Mouse (Mus musculus): ENCODE measurements around the gene Nrxn1. TPM values are rescaled to one million over a fixed set of nuclear protein-coding genes. Genes with fewer than 3 reads are reported as not detected.

Gene Nrxn1
- total and polyA plus RNA-seq, 3 experiments = 2.0 to 2.7 (median 2.1) TPM

- Histone ChIP-seq H3K79me2 (replicated peaks; ENCODE audit: control insufficient read depth, insufficient read depth, low read length) (no peaks in the 10 kb centered on the region), H3K27me3 (ENCODE audit: control insufficient read depth, insufficient read depth, low read length) (no peaks in the 10 kb centered on the region), H3K36me3 (ENCODE audit: control insufficient read depth, insufficient read depth, low read length) (no peaks in the 10 kb centered on the region), H3K4me1 (ENCODE audit: control insufficient read depth, insufficient read depth, low read length) (no peaks in the 10 kb centered on the region), H3K4me3 (no peak overlapping the region), H3K9ac (ENCODE audit: low read depth, low read length) (no peak overlapping the region), H3K27ac (no peak overlapping the region)
- WGBS = 46% methylated on average over 3 of the region's 3 CpGs
- TF ChIP-seq EP300 (IDR thresholded peaks at IDR 0.05; ENCODE audit: insufficient read depth, low read depth, low read length) (no peak), POLR2A (IDR thresholded peaks at IDR 0.05; ENCODE audit: insufficient read depth, low read depth, low read length) (no peak), CTCF (IDR thresholded peaks at IDR 0.05) (no peak)
- intact Hi-C loops (cut with DNase I) = no loop called here
- DNase-seq = no peak
Observed at GRCm38 (mm10) chr17:90094999-90095398, 997.9 kb downstream of the Nrxn1 start.

DNA sequence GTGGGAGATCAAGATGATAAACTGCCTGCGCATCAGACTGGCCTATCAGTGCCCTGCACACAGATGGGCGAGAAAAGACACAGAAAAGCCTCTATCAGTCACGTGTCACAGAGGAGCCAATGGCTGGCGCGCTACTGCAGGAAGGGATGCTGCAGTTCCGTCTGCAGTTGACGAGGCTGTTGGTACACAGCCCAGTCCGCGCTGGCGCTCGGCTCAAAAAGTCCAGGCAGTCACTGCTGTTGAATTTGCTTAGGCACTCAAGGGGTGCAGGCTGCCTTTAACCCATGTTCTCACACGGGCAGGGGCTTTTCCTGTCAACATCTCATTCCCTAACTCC lies 1004.6 kb downstream of the Nrxn1 start:
- intact Hi-C loops (cut with DNase I) = no loop called here

DNA sequence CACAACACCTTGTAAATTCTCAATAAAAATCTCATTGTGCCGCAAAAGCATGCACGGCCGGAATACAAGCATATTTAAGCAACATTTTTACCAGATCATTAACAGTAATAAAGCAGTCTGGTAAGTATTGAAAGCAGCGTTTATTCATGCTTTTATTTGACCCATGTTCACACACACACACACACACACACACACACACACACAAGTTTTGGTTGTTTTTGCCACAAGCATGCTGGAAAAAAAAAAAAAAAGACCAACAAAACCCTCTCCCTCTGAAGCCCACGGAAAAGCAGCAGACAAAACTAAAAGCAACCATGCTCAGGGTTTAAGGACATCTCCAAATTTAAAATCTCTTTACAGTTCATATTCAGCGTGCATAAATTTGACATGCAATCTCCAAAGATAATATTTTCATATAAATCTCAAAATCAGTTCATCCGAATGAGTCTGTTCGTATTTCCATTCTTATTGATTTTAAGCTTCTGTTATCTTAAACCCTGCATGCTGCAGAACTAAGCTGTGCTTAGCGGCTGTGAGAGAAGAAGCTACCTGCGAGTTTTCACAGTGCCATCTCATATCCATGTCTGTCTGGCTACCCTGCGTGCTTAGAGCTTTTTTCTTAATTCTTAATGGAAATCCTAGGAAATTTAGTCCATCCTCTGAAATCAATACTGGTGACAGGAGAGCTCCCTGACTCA lies 1005.1 kb downstream of the Nrxn1 start:
- no peak overlapping the region for H3K27ac ChIP-seq
- H3K27me3 ChIP-seq (ENCODE audit: control insufficient read depth, insufficient read depth, low read length) = no peaks in the 10 kb centered on the region
- 61% methylated on average over 11 of the region's 11 CpGs for WGBS
- intact Hi-C loops (cut with DNase I) = no loop called here
- H3K4me3 ChIP-seq = no peak overlapping the region
- no peak overlapping the region for H3K9ac ChIP-seq (ENCODE audit: low read depth, low read length)
- no peak for DNase-seq
- no peaks in the 10 kb centered on the region for H3K79me2 ChIP-seq (replicated peaks; ENCODE audit: control insufficient read depth, insufficient read depth, low read length)
- no peaks in the 10 kb centered on the region for H3K36me3 ChIP-seq (ENCODE audit: control insufficient read depth, insufficient read depth, low read length)
- TF ChIP-seq CTCF (IDR thresholded peaks at IDR 0.05) = no peak
- no peak for TF ChIP-seq POLR2A (IDR thresholded peaks at IDR 0.05; ENCODE audit: insufficient read depth, low read depth, low read length)
- no peak for TF ChIP-seq EP300 (IDR thresholded peaks at IDR 0.05; ENCODE audit: insufficient read depth, low read depth, low read length)
- H3K4me1 ChIP-seq (ENCODE audit: control insufficient read depth, insufficient read depth, low read length) = no peaks in the 10 kb centered on the region

More for the DNA sequence above, 1004.6 kb downstream of the Nrxn1 start:
- Histone ChIP-seq H3K4me1 (ENCODE audit: control insufficient read depth, insufficient read depth, low read length) (no peaks in the 10 kb centered on the region), H3K79me2 (replicated peaks; ENCODE audit: control insufficient read depth, insufficient read depth, low read length) (no peaks in the 10 kb centered on the region), H3K27ac (no peak overlapping the region), H3K4me3 (no peak overlapping the region), H3K36me3 (ENCODE audit: control insufficient read depth, insufficient read depth, low read length) (no peaks in the 10 kb centered on the region), H3K9ac (ENCODE audit: low read depth, low read length) (no peak overlapping the region), H3K27me3 (ENCODE audit: control insufficient read depth, insufficient read depth, low read length) (no peaks in the 10 kb centered on the region)
- peak; percentile 8 to 18 for DNase-seq
- no peak for TF ChIP-seq CTCF (IDR thresholded peaks at IDR 0.05)
- no peak for TF ChIP-seq EP300 (IDR thresholded peaks at IDR 0.05; ENCODE audit: insufficient read depth, low read depth, low read length)
- no peak for TF ChIP-seq POLR2A (IDR thresholded peaks at IDR 0.05; ENCODE audit: insufficient read depth, low read depth, low read length)
- under 1% methylated on average over 12 of the region's 12 CpGs for WGBS

DNA sequence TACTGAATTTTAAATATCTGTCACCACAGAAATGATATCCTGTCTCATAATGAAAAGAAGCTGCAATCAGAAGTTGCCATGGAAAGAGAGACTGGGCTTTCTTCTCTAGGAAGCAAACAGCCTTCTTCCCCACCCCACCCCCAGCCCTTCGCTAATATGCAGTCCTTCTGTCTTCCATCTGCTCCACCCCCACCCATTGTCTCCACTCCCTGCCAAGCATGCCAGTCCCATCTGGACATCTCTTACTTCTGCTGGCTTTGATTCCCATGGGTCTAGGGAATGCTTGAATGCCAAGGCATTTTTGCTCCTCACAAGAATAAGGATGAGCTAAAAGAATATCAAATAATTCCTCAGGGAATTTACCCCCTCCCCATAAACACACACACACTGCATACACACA lies 1006.0 kb downstream of the Nrxn1 start:
- no peak overlapping the region for H3K27ac ChIP-seq
- 33% methylated on average over 1 of the region's 1 CpGs for WGBS
- no peak overlapping the region for H3K9ac ChIP-seq (ENCODE audit: low read depth, low read length)
- H3K36me3 ChIP-seq (ENCODE audit: control insufficient read depth, insufficient read depth, low read length) = no peaks in the 10 kb centered on the region
- no peak for DNase-seq
- intact Hi-C loops (cut with DNase I) = no loop called here
- TF ChIP-seq POLR2A (IDR thresholded peaks at IDR 0.05; ENCODE audit: insufficient read depth, low read depth, low read length) (no peak), CTCF (IDR thresholded peaks at IDR 0.05) (no peak), EP300 (IDR thresholded peaks at IDR 0.05; ENCODE audit: insufficient read depth, low read depth, low read length) (no peak)
- no peaks in the 10 kb centered on the region for H3K79me2 ChIP-seq (replicated peaks; ENCODE audit: control insufficient read depth, insufficient read depth, low read length)
- no peak overlapping the region for H3K4me3 ChIP-seq
- no peaks in the 10 kb centered on the region for H3K27me3 ChIP-seq (ENCODE audit: control insufficient read depth, insufficient read depth, low read length)
- H3K4me1 ChIP-seq (ENCODE audit: control insufficient read depth, insufficient read depth, low read length) = no peaks in the 10 kb centered on the region

GRCm38 (mm10) chr17:90079003-90079402 lies 1013.9 kb downstream of the Nrxn1 start:
- DNase-seq = no peak
- no peak overlapping the region for H3K27ac ChIP-seq
- no peaks in the 10 kb centered on the region for H3K27me3 ChIP-seq (ENCODE audit: control insufficient read depth, insufficient read depth, low read length)
- no peak overlapping the region for H3K4me3 ChIP-seq
- no peaks in the 10 kb centered on the region for H3K4me1 ChIP-seq (ENCODE audit: control insufficient read depth, insufficient read depth, low read length)
- H3K9ac ChIP-seq (ENCODE audit: low read depth, low read length) = no peak overlapping the region
- intact Hi-C loops (cut with DNase I) = no loop called here
- TF ChIP-seq POLR2A (IDR thresholded peaks at IDR 0.05; ENCODE audit: insufficient read depth, low read depth, low read length) (no peak), EP300 (IDR thresholded peaks at IDR 0.05; ENCODE audit: insufficient read depth, low read depth, low read length) (no peak), CTCF (IDR thresholded peaks at IDR 0.05) (no peak)
- H3K79me2 ChIP-seq (replicated peaks; ENCODE audit: control insufficient read depth, insufficient read depth, low read length) = no peaks in the 10 kb centered on the region
- 34% methylated on average over 6 of the region's 6 CpGs for WGBS
- no peaks in the 10 kb centered on the region for H3K36me3 ChIP-seq (ENCODE audit: control insufficient read depth, insufficient read depth, low read length)

DNA sequence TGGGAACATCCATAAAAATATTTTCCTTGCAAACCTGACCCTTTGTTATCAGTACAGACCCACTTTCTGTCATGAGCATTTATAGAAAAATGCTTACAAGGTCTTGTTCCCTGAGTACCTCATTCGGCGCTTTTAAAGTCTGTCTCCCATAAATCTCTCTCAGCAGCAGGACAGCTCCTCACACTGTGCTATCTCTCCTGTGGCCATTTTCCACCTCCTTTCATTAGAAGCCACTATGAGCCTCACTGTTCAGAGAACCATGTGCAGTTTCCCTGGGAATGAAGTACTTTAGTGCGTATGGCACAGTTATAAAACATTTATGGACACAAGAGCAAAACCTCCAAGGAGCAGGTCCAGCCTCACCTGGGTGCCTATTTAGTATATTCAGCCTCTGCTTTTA lies 1014.4 kb downstream of the Nrxn1 start:
- intact Hi-C loops (cut with DNase I) = no loop called here
- TF ChIP-seq EP300 (IDR thresholded peaks at IDR 0.05; ENCODE audit: insufficient read depth, low read depth, low read length) = no peak
- TF ChIP-seq POLR2A (IDR thresholded peaks at IDR 0.05; ENCODE audit: insufficient read depth, low read depth, low read length) = no peak
- TF ChIP-seq CTCF (IDR thresholded peaks at IDR 0.05) = no peak
- Histone ChIP-seq H3K36me3 (ENCODE audit: control insufficient read depth, insufficient read depth, low read length) (no peaks in the 10 kb centered on the region), H3K27ac (no peak overlapping the region), H3K9ac (ENCODE audit: low read depth, low read length) (no peak overlapping the region), H3K4me1 (ENCODE audit: control insufficient read depth, insufficient read depth, low read length) (no peaks in the 10 kb centered on the region), H3K27me3 (ENCODE audit: control insufficient read depth, insufficient read depth, low read length) (no peaks in the 10 kb centered on the region), H3K79me2 (replicated peaks; ENCODE audit: control insufficient read depth, insufficient read depth, low read length) (no peaks in the 10 kb centered on the region), H3K4me3 (no peak overlapping the region)
- DNase-seq = no peak
- WGBS = 53% methylated on average over 3 of the region's 3 CpGs
